Mouse (Mus musculus) CD8-positive naive resting alpha-beta T cell, adult 2 months (primary cell): ENCODE results near the gene Arrdc4.

Experiments
- DNase-seq, 2 experiments: peaks; one replicate each; pipeline ENCODE4 v3.0.0; 2022; ENCODE audit warnings: low read depth in 2 of 2, low spot score in 2 of 2

The Arrdc4 gene

GRCm38 (mm10) chr7:68712425-68712824 lies 36.6 kb downstream of the Arrdc4 start:
- no peak for DNase-seq

DNA sequence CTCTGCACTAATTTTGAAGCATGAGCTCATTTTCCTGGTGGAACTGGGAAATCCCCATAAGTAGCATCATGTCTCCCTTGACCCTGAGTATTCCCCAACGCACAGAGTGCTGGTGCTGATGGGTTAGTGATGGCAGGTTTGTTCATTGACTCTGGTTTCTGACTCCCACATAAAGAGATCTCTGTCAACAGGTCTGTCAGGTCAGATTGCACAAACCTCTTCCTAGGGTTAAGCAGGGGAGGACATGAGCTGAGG lies 39.8 kb downstream of the Arrdc4 start:
- no peak for DNase-seq

- no peak for DNase-seq
Observed at GRCm38 (mm10) chr7:68708563-68709318, 40.3 kb downstream of the Arrdc4 start.

- DNase-seq: no peak
Observed at GRCm38 (mm10) chr7:68705162-68705561, 43.9 kb downstream of the Arrdc4 start.

- DNase-seq: no peak
Observed at GRCm38 (mm10) chr7:68697313-68697712, 51.7 kb downstream of the Arrdc4 start.

DNA sequence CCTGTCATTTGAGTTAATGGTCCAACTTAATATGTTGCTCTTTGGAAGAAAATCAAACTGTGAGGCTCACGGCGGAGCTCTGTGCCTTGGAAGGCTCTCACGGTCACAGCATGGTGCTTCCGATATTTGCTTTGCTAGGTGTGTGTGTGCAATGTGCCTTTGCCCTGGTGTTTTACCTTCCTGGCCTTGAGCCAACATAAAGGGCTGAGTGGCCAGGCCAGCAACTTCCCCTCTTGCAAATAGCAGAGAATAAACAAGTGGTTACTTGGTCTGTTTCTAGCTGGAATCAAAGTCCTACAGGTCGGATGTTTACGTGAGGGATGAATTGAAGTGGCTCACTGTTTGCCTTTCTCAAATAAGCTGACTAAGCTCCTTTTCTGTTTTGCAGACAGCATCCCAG lies 52.1 kb downstream of the Arrdc4 start:
- DNase-seq: no peak

DNA sequence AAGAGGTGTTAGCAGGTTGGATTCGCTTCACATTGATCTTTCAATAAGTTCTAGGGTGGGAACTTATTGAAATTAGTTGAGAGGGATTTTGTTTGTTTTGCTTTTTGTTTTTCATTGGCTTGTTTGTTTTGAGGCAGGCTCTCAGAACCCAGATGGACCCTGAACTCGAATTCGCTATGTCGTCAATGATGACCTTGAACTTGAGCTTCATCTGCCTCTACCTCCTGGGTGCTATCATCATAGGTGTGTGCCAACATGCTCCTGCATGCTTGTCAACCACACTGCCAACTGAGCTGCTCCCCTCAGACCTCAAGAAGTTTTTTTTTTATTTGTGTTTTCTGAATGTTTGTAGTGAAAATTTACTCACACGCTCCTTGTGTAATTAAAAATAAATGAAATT lies 52.6 kb downstream of the Arrdc4 start:
- DNase-seq: no peak

DNA sequence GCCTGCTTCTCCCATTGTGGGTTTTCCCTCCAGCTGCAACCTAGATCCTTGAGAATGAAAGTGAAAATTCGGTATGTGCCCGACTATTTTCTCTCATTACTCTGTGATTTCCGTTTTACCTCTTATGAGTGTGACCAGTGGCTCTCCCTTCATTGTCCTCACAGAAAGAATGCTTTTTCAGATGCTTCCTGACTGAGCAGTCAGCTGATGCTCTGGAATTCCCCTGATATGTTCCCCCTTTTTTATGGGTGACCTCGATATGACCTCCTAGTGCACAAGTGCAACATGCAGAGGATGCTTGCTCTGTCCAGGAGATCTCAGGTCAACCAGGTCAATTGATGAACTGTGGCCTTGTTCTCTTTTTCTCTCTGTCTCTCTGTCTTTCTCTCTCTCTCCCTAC lies 56.3 kb downstream of the Arrdc4 start:
- DNase-seq: no peak

GRCm38 (mm10) chr7:68691454-68691853 lies 57.6 kb downstream of the Arrdc4 start:
- no peak for DNase-seq

- DNase-seq: no peak
Observed at GRCm38 (mm10) chr7:68687140-68687611, 61.9 kb downstream of the Arrdc4 start.
